Mouse (Mus musculus) Patski (cell line): ENCODE measurements around the gene Cebpb. TPM values are rescaled to one million over a fixed set of nuclear protein-coding genes. Genes with fewer than 3 reads are reported as not detected.

ENCODE experiments used
- ATAC-seq: fragments of 100-300 bp; one replicate; pipeline ENCODE4 v1.8.0; 2021
- CTCF ChIA-PET: fragments of 350-600 bp; sonication (Branson Sonifier 250); formaldehyde crosslinking; loops from one replicate; lab custom pipeline; 2022; ENCODE audit warnings: inconsistent platforms; lab: Charles Lee
- POLR2A ChIA-PET: fragments of 350-600 bp; sonication (Branson Sonifier 250); formaldehyde crosslinking; loops from one replicate; lab custom pipeline; 2022; ENCODE audit warnings: antibody characterized with exemption, inconsistent platforms; lab: Charles Lee
- DNase-seq: peaks from one replicate; pipeline ENCODE4 v3.0.0-alpha.2; 2011; ENCODE audit warnings: low read depth, low spot score
- H3K27me3 ChIP-seq: fragments of 371-371 bp; one replicate; pipeline ENCODE4 v1.5.1; 2021
- CTCF ChIP-seq: fragments of 100-300 bp; IDR thresholded peaks from one replicate; pipeline ENCODE4 v1.5.1; 2021
- in situ Hi-C: fragments of 300-500 bp; cut with MboI; formaldehyde crosslinking; loops from 3 replicates; pipeline ENCODE4 v1.11.1; 2018; ENCODE audit warnings: low pct_unique_long_range_greater_than_20kb, mixed read lengths
- polyA plus RNA-seq: library from polyadenylated mRNA; unstranded; gene quantifications from one replicate; pipeline ENCODE4 v1.2.3, GENCODE M21; 2021

Cebpb gene
- polyA plus RNA-seq, 1 experiment from 2014 or later = 129 TPM

DNA sequence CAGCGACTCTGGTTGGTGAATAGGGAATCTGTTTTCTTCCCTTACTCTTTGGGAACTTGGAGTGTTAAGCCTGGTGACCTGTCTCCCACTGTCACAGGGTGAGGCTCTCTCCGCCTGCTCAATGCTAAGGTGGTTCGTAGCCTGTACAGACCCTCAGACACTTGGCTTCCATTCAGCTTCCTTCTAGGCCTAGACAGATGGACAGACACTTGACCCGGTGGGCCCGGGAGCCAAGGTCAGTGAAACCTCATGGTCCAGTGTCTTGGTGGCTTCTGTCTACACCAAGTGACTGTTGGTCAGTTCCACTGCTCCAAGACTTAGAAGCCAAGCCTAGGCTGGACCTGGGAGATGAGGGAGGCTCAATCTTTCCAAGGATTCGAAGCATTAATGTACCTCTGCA is 2.7 kb downstream of the Cebpb start:
- ChIA-PET CTCF (no interaction called here), POLR2A (interaction anchor here (0.7 to 2.9 kb wide), 9 partner anchors 12 to 98 kb away, joined by 3 to 11 read pairs (median 3); no protein-coding TSS in a partner anchor)
- DNase-seq (no peak), ATAC-seq (no peak)
- TF ChIP-seq CTCF = no peak
- in situ Hi-C loops = no loop called here
- H3K27me3 ChIP-seq = no peaks in the 10 kb centered on the region

DNA sequence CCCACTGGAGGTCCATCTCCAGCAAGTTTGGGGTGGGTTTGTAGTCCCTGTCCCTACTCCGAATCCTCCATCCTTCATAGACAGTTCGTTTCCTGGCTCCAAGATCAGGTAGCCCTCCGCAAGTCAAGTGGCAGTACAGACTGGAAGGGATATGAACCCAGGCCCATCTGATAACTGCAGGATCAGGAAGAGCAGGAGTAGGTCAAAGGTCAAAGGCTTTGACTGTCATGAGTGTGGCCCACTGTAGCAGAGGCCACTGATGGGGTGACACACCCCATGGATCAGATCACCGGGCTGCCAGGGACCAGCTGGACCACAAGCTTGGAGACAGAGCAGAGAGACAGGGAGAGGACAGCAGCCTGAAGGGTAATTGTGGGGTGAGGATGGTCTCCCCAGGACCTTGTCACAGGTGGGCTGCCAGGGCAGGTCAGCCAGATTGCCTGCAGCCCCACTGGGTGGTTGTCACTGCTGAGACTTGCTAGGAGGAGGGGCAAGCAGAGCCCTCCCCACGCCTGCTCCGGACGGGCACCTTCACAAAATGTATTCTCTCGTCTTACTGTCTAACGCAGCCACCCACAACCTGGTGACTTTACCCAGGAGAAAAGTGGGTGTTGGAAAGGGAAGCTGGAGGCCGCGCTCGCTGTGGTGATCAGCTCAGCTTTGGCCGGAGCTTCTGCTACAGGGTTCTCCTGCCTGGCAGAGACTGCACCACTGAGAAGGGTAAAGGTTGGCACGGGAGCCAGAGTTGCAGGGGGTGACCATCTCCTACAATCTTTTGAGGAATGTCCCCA is 3.4 kb downstream of the Cebpb start:
- H3K27me3 ChIP-seq = no peaks in the 10 kb centered on the region
- CTCF ChIA-PET = no interaction called here
- in situ Hi-C loops = no loop called here
- no peak for TF ChIP-seq CTCF
- DNase-seq = no peak
- POLR2A ChIA-PET = interaction anchor here (0.5 to 2.9 kb wide), 8 partner anchors 18 to 215 kb away, joined by 3 to 11 read pairs (median 4); no protein-coding TSS in a partner anchor
- no peak for ATAC-seq

DNA sequence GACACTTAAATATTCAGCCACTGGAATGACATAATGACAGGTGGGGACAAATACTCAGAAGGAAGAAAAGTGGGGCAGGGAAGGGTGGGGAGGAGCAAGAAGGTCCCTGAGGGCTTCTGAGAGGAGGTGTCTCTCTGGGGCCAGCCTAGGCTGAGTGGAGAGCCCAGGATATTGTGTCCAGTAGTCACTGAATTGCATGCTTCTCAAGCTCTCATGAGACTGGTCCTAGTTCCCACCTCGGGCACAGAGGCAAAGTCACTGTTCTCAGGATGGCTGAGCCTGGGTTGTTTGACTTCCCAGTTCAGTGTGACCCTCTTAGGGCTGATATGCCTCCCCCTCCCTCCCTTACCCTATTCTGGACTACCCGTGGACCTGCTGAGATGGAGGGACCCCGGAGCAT is 4.1 kb downstream of the Cebpb start:
- DNase-seq (no peak), ATAC-seq (no peak)
- in situ Hi-C loops = no loop called here
- CTCF ChIA-PET = no interaction called here
- POLR2A ChIA-PET = interaction anchor here (0.9 to 1.5 kb wide), 6 partner anchors 17 to 214 kb away, joined by 3 to 8 read pairs (median 4); no protein-coding TSS in a partner anchor
- TF ChIP-seq CTCF = no peak
- no peaks in the 10 kb centered on the region for H3K27me3 ChIP-seq

DNA sequence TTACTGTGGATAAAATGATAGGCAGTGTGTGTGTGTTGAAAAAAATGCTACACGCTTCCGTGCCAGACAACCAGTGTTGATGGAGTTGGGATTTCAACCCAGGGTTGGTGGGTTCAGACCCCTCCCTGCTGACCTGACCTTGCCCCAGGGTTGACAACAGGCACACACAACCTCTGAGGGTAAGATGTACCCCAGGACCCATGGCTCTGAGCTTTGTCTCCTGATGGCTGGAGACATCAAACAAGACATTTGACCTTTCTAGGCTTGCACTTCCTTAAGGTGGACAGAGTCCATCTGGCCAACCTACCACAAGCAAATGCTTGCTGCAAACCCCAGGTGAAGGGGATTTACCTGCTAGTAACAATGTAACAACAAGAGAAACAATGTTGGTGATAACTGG is 4.8 kb downstream of the Cebpb start:
- ATAC-seq (no peak), DNase-seq (no peak)
- ChIA-PET CTCF (no interaction called here), POLR2A (interaction anchor here (1.0 kb wide), 2 partner anchors 20 to 46 kb away, joined by 3 to 5 read pairs; no protein-coding TSS in a partner anchor)
- in situ Hi-C loops = no loop called here
- TF ChIP-seq CTCF = no peak
- no peaks in the 10 kb centered on the region for H3K27me3 ChIP-seq

DNA sequence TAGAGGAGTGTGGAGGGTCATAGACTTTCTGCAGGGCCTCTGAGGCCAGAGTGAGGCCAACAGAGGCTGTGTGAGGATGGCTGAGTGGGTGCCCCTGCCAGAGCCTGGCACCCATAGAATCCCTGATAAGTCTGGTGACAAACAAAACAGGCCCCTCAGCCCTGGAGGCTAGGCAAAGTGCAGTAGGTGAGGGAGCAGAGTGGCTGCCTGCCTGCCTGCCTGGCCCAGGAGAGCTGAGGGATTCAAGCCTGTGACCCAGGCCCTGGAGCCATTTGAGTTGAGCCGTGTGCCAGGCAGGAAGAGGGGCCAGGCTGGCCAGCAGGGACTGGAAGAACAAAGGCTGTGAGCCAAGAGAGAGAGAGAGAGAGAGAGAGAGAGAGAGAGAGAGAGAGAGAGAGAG is 5.5 kb downstream of the Cebpb start:
- in situ Hi-C loops = no loop called here
- no peak for TF ChIP-seq CTCF
- ChIA-PET CTCF (no interaction called here), POLR2A (interaction anchor here (0.6 to 1.7 kb wide), 5 partner anchors 12 to 316 kb away, joined by 3 to 9 read pairs (median 5); partner anchors contain the start of gene Ripor3)
- ATAC-seq (no peak), DNase-seq (no peak)
- H3K27me3 ChIP-seq = no peaks in the 10 kb centered on the region

DNA sequence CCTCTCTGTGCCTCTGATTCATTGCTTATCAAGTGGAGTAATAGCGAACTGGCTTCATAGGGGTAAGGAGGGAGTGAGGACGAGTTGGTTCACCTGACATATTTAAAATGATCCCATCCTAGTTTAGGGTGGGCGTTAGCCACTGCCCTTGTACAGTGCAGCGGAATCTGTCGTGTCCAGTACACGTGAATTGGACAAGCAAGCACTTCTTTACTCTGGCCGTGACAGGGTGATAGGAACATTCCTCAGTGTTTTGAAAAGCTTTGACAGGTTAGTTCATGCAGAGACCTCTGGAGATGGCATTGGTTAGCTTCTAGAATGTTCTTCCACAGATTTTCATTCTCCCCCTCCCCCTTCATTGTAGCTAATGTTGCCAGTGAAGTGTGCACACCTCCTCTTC is 6.2 kb downstream of the Cebpb start:
- in situ Hi-C loops = no loop called here
- H3K27me3 ChIP-seq = no peaks in the 10 kb centered on the region
- ChIA-PET CTCF (interaction anchor here (1.0 to 1.9 kb wide), 2 partner anchors 16 to 18 kb away, joined by 4 to 7 read pairs; no protein-coding TSS in a partner anchor), POLR2A (interaction anchor here (0.6 to 1.7 kb wide), 4 partner anchors 11 to 315 kb away, joined by 3 to 8 read pairs (median 4); partner anchors contain the start of gene Ripor3)
- no peak for DNase-seq
- TF ChIP-seq CTCF = no peak
- no peak for ATAC-seq

DNA sequence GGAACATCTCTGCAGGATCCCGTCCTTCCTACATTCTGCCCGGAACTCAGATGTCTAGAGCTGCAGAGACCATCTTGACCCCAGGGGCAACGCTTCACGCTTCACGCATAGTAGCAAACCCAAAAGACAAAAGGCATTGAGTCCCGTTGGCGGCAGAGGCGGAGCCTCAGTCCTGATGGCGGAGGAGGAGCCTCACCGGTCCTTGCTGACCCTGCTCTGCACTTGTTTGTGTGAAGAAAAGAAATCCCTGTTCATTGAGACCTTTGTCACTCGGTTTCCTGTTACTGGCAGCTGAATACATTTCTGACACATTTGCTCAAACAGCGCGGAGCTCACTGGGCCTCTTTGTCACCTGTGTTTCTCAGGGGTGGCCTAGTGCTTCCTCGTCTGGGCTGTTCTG is 6.8 kb downstream of the Cebpb start:
- TF ChIP-seq CTCF = no peak
- CTCF ChIA-PET = interaction anchor here (1.0 to 1.9 kb wide), 3 partner anchors 15 to 200 kb away, joined by 4 to 7 read pairs (median 4); no protein-coding TSS in a partner anchor
- in situ Hi-C loops = no loop called here

DNA sequence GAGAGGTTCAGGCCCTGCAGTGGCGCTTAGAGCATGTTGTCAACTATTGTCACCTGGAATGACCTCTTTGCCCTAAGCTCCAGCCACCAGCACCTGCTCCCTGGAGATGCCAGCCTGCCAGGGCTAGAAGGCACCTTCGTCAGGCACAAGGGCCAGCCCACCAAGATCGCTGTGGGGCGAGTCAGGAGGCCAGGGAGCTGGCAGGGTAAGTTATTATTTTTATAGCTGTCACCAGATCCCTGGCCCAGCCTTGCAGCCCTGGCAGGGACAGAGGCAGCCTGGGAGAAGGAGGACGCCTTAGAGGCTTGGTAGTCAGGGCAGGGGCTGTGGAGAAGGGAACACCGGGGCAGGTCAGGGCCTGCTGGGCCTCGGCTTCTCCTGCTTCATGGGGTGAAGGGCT is 7.4 kb downstream of the Cebpb start:
- in situ Hi-C loops = no loop called here
- DNase-seq = no peak
- TF ChIP-seq CTCF = no peak
- ChIA-PET POLR2A (interaction anchor here (1.7 kb wide), 1 partner anchor 10 kb away, joined by 8 read pairs; no protein-coding TSS in a partner anchor), CTCF (interaction anchor here (1.8 to 1.9 kb wide), 2 partner anchors 17 to 199 kb away, joined by 4 to 7 read pairs; no protein-coding TSS in a partner anchor)
- ATAC-seq = no peak
- H3K27me3 ChIP-seq = no peaks in the 10 kb centered on the region

More for the DNA sequence above, 6.8 kb downstream of the Cebpb start:
- no peaks in the 10 kb centered on the region for H3K27me3 ChIP-seq
- POLR2A ChIA-PET = interaction anchor here (0.9 to 1.7 kb wide), 3 partner anchors 11 to 86 kb away, joined by 3 to 8 read pairs (median 3); no protein-coding TSS in a partner anchor
- ATAC-seq (no peak), DNase-seq (no peak)

DNA sequence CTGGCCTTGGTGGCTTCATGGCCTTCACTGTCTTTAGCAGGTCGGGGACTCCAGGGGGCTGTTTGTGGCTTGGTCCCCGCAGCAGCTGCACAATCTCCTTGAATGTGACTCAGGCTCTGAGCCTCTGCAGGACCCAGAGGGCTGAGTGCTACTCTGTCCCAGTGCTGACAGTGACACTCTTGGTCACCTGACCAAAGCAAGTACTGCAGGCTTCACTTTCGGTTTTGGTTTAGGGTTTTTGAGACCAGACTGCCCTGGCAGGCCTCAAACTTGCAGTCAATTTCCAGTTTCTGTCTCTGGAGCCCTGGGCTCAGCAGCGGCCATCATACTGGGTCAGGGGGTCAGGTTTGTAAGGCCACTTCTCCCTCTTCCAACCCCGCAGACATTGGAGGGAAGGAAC is 9.2 kb downstream of the Cebpb start:
- DNase-seq = no peak
- ChIA-PET POLR2A (no interaction called here), CTCF (no interaction called here)
- TF ChIP-seq CTCF = no peak
- ATAC-seq = no peak
- in situ Hi-C loops = no loop called here
- H3K27me3 ChIP-seq = no peaks in the 10 kb centered on the region

DNA sequence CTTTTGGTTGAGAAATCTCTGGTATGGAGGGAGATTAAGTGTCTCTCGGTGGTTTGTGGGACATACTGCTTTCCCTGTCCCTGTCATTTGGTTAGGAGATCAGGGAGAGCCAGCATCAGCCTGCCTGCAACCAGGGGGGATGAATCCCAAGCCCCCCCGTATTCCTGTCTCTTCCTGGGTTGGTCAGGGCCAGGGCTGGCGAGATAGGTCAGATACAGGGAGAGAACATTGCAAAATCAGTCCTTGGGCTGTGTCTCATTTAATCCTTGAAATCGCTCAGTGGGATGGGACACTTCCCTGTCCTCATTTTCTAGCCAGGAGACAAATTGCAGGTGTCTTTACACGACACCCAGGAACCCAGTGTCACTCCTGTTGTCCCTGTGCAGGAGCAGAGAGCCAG is 11.3 kb downstream of the Cebpb start:
- in situ Hi-C loops = no loop called here
- no peaks in the 10 kb centered on the region for H3K27me3 ChIP-seq
- DNase-seq (no peak), ATAC-seq (no peak)
- ChIA-PET CTCF (no interaction called here), POLR2A (interaction anchor here (0.5 kb wide), 1 partner anchor 94 kb away, joined by 3 read pairs; no protein-coding TSS in a partner anchor)
- TF ChIP-seq CTCF = no peak
